Mouse (Mus musculus): ENCODE data around the gene Gprc5c.

Gprc5c gene

GRCm38 (mm10) chr11:114843818-114844463, 7.0 kb upstream of the Gprc5c start:
- no peak for DNase-seq

GRCm38 (mm10) chr11:114844464-114845220, 6.3 kb upstream of the Gprc5c start:
- DNase-seq: no peak

GRCm38 (mm10) chr11:114846336-114846735, 4.6 kb upstream of the Gprc5c start:
- DNase-seq: no peak

- DNase-seq: no peak
These were observed 3.9 kb upstream of the Gprc5c start for GRCm38 (mm10) chr11:114847008-114847407.

GRCm38 (mm10) chr11:114849572-114849971, 1.4 kb upstream of the Gprc5c start:
- DNase-seq: peak; percentile 47

- peak; percentile 56 for DNase-seq
These were observed 893 bp upstream of the Gprc5c start for GRCm38 (mm10) chr11:114850066-114850451.

GRCm38 (mm10) chr11:114851269-114851607, 286 bp downstream of the Gprc5c start:
- peak; percentile 97 for DNase-seq

- DNase-seq: peak; percentile 95
These were observed 807 bp downstream of the Gprc5c start for GRCm38 (mm10) chr11:114851608-114852310.

- DNase-seq: peak; percentile 73
These were observed 1.6 kb downstream of the Gprc5c start for GRCm38 (mm10) chr11:114852311-114853173.

GRCm38 (mm10) chr11:114853174-114853838, 2.4 kb downstream of the Gprc5c start:
- DNase-seq: no peak

- DNase-seq: no peak
These were observed 3.6 kb downstream of the Gprc5c start for GRCm38 (mm10) chr11:114854581-114854980.

- no peak for DNase-seq
These were observed 5.2 kb downstream of the Gprc5c start for GRCm38 (mm10) chr11:114856125-114856524.

- DNase-seq: no peak
These were observed 7.7 kb downstream of the Gprc5c start for GRCm38 (mm10) chr11:114858641-114859040.

- DNase-seq: no peak
These were observed 10.1 kb downstream of the Gprc5c start for GRCm38 (mm10) chr11:114861057-114861456.

GRCm38 (mm10) chr11:114862687-114863086, 11.7 kb downstream of the Gprc5c start:
- no peak for DNase-seq

GRCm38 (mm10) chr11:114863918-114864420, 13.0 kb downstream of the Gprc5c start:
- no peak for DNase-seq

GRCm38 (mm10) chr11:114865999-114866398, 15.0 kb downstream of the Gprc5c start:
- peak; percentile 74 for DNase-seq

GRCm38 (mm10) chr11:114866486-114867360, 15.8 kb downstream of the Gprc5c start:
- DNase-seq: peak; percentile 88

- peak; percentile 80 for DNase-seq
These were observed 16.6 kb downstream of the Gprc5c start for GRCm38 (mm10) chr11:114867361-114868235.

- peak; percentile 97 for DNase-seq
These were observed 17.3 kb downstream of the Gprc5c start for GRCm38 (mm10) chr11:114868280-114868679.
